ENCODE assay signal across 13 mouse cellular contexts in the genomic region with DNA sequence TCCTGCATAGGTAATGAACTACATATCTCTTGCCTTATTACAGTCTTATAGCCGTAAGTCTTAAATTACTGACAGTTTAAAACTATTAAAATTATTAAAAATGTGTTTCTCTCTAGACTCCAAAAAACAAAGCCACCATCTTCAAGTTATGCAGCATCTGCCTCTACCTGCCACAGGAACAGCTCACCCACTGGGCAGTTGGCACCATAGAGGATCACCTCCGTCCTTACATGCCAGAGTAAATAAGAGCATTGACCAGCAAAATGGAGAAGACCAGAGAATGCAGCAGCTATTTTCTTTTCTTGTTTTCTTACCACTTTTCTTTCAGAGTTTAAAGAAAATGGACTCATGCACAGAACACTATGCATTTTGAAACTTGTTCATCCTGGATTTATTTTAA.
"Had no signal": no experiment of that assay in that cellular context is flagged by ENCODE, and none has a peak within 500 bp of the region (broad histone marks: within the 10 kb centered on the region; RNA-seq: fewer than 3 reads in every experiment).

No protein-coding gene starts in this region.

- DNase-seq: gastrocnemius, adult 2 months; gastrocnemius, postnatal 10 days; gastrocnemius, postnatal 25 days; heart, adult 18-20 months; heart, postnatal 10 days; heart, postnatal 4 days; kidney, adult 18-20 months; kidney, adult 8-10 months; kidney, postnatal 14 days; kidney, postnatal 36 days; layer of hippocampus, adult 9-11 months; layer of hippocampus, postnatal 36 days; left cerebral cortex, postnatal 4 days had no signal
